Mouse (Mus musculus): ENCODE measurements around the gene Pex3. TPM values are rescaled to one million over a fixed set of nuclear protein-coding genes. Genes with fewer than 3 reads are reported as not detected.
"Not testable (repeated sequence)": the region's sequence is repeated elsewhere in the genome, so short reads cannot be mapped to it uniquely, and the experiment has no call there.

Gene Pex3
- polyA plus RNA-seq, 1 experiment from 2014 or later: 18.7 TPM

GRCm38 (mm10) chr10:13501533-13501932 lies 51.4 kb downstream of the Pex3 start:
- peaks cover 20% of the 10 kb centered on the region for H3K4me1 ChIP-seq
- not testable (repeated sequence) for DNase-seq (ENCODE audit: low spot score); H3K9me3 ChIP-seq; H3K27me3 ChIP-seq (ENCODE audit: insufficient read depth, poor library complexity, severe bottlenecking)
- peaks cover 27% of the 10 kb centered on the region for H3K36me3 ChIP-seq
- peak overlapping the region; percentile 87; the same call in 1 of the 2 replicates for H3K27ac ChIP-seq
- WGBS: 50% methylated on average over 4 of the region's 4 CpGs
- H3K4me3 ChIP-seq: peak overlapping the region; percentile 66

GRCm38 (mm10) chr10:13500938-13501496 lies 51.9 kb downstream of the Pex3 start:
- Histone ChIP-seq H3K9me3 (no peaks in the 10 kb centered on the region), H3K36me3 (peaks cover 27% of the 10 kb centered on the region), H3K27ac (peak overlapping the region; percentile 87), H3K4me3 (peak overlapping the region; percentile 66), H3K4me1 (peaks cover 20% of the 10 kb centered on the region), H3K27me3 (ENCODE audit: insufficient read depth, poor library complexity, severe bottlenecking) (peaks cover 5% of the 10 kb centered on the region; the same call in 1 of the 2 replicates)
- under 1% methylated on average over 30 of the region's 30 CpGs for WGBS
- peak; percentile 95 for DNase-seq (ENCODE audit: low spot score)

DNA sequence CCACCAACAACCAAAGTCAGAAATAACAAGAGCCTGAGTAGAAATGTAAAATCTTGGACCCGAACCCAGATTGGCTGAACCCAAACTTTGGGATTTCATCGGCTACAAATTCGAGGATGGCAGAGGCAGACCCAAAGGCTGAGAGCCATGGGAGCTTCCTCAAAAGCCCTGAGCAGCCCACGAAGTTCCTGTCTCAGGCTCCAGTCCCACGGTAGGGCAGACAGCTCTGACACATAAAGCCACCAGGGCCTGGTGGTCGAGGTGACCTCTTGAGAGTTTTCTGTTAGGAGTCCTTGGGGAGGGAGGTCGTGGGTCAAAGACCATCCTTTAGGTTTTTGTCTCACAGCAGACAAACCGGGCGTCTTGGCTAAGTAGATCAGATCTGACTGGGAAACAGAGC lies 52.5 kb downstream of the Pex3 start:
- Histone ChIP-seq H3K9me3 (no peaks in the 10 kb centered on the region), H3K4me1 (peaks cover 20% of the 10 kb centered on the region), H3K27me3 (ENCODE audit: insufficient read depth, poor library complexity, severe bottlenecking) (peaks cover 5% of the 10 kb centered on the region; the same call in 1 of the 2 replicates), H3K27ac (peak overlapping the region; percentile 87), H3K4me3 (peak overlapping the region; percentile 66), H3K36me3 (peaks cover 21% of the 10 kb centered on the region)
- no peak for DNase-seq (ENCODE audit: low spot score)
- 49% methylated on average over 9 of the region's 9 CpGs for WGBS

GRCm38 (mm10) chr10:13499331-13499730 lies 53.6 kb downstream of the Pex3 start, which contains the start of gene Fuca2:
TSS of gene Fuca2 (plus strand) at chr10:13499540.
- H3K9me3 ChIP-seq: no peaks in the 10 kb centered on the region
- H3K4me3 ChIP-seq: no peak within 1 kb of the TSS
- peaks cover 20% of the 10 kb centered on the region for H3K4me1 ChIP-seq
- DNase-seq (ENCODE audit: low spot score): no peak
- peaks cover 5% of the 10 kb centered on the region; the same call in 1 of the 2 replicates for H3K27me3 ChIP-seq (ENCODE audit: insufficient read depth, poor library complexity, severe bottlenecking)
- H3K36me3 ChIP-seq: peaks cover 10% of the 10 kb centered on the region
- WGBS: 80% methylated on average over 2 of the region's 2 CpGs
- peak within 1 kb of the TSS; percentile 87; the same call in 1 of the 2 replicates for H3K27ac ChIP-seq

- peaks cover 8% of the 10 kb centered on the region for H3K4me1 ChIP-seq
- DNase-seq (ENCODE audit: low spot score): no peak
- H3K4me3 ChIP-seq: no peak overlapping the region
- no peak overlapping the region for H3K27ac ChIP-seq
- H3K27me3 ChIP-seq (ENCODE audit: insufficient read depth, poor library complexity, severe bottlenecking): peaks cover 5% of the 10 kb centered on the region; the same call in 1 of the 2 replicates
- H3K36me3 ChIP-seq: no peaks in the 10 kb centered on the region
- H3K9me3 ChIP-seq: no peaks in the 10 kb centered on the region
- 72% methylated on average over 3 of the region's 3 CpGs for WGBS
These were observed 56.6 kb downstream of the Pex3 start for GRCm38 (mm10) chr10:13496315-13496714.

- Histone ChIP-seq H3K27ac (no peak overlapping the region), H3K9me3 (no peaks in the 10 kb centered on the region), H3K36me3 (no peaks in the 10 kb centered on the region), H3K4me1 (no peaks in the 10 kb centered on the region), H3K27me3 (ENCODE audit: insufficient read depth, poor library complexity, severe bottlenecking) (0 out of 2 replicates have a peak, but pooled peaks cover under 1% of the 10 kb centered on the region), H3K4me3 (no peak overlapping the region)
- no peak for DNase-seq (ENCODE audit: low spot score)
- 89% methylated on average over 9 of the region's 9 CpGs for WGBS
These were observed 58.8 kb downstream of the Pex3 start for GRCm38 (mm10) chr10:13493978-13494686.

GRCm38 (mm10) chr10:13489671-13490070 lies 63.3 kb downstream of the Pex3 start:
- Histone ChIP-seq H3K27me3 (ENCODE audit: insufficient read depth, poor library complexity, severe bottlenecking) (no peaks in the 10 kb centered on the region), H3K4me3 (no peak overlapping the region), H3K4me1 (peaks cover 6% of the 10 kb centered on the region; the same call in 1 of the 2 replicates), H3K9me3 (no peaks in the 10 kb centered on the region), H3K27ac (no peak overlapping the region), H3K36me3 (no peaks in the 10 kb centered on the region)
- DNase-seq (ENCODE audit: low spot score): no peak
- 59% methylated on average over 6 of the region's 6 CpGs for WGBS

GRCm38 (mm10) chr10:13485958-13486357 lies 67.0 kb downstream of the Pex3 start:
- Histone ChIP-seq H3K9me3 (no peaks in the 10 kb centered on the region), H3K36me3 (no peaks in the 10 kb centered on the region), H3K27me3 (ENCODE audit: insufficient read depth, poor library complexity, severe bottlenecking) (no peaks in the 10 kb centered on the region), H3K4me3 (no peak overlapping the region), H3K27ac (no peak overlapping the region), H3K4me1 (peaks cover 6% of the 10 kb centered on the region; the same call in 1 of the 2 replicates)
- DNase-seq (ENCODE audit: low spot score): no peak
- WGBS: 79% methylated on average over 4 of the region's 4 CpGs

DNA sequence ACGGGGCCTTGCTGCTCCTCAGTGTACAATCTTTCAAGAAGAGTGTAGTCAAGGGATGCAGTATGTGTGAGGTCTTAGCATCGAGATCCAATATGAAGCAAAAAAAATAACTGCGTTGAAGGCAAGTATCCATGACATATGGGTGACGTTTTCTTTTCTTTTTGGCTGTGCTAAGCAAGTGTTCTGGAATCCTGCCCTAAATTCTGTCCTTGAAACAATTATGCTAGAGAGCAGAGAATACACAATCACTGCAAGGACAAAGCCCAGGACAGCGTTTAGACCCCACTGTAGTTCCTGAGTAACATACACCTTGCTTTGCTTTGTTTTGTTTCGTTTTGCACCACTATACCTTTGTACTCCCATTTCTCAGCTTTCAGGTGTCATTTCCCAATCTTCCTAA lies 73.6 kb downstream of the Pex3 start:
- WGBS: 79% methylated on average over 6 of the region's 6 CpGs

GRCm38 (mm10) chr10:13475121-13475520 lies 77.8 kb downstream of the Pex3 start:
- peak overlapping the region; percentile 76; the same call in 1 of the 2 replicates for H3K4me3 ChIP-seq
- H3K27ac ChIP-seq: no peak overlapping the region
- no peaks in the 10 kb centered on the region for H3K36me3 ChIP-seq
- no peak for DNase-seq (ENCODE audit: low spot score)
- H3K4me1 ChIP-seq: peaks cover 18% of the 10 kb centered on the region
- H3K9me3 ChIP-seq: no peaks in the 10 kb centered on the region
- WGBS: 23% methylated on average over 7 of the region's 7 CpGs
- peaks cover 52% of the 10 kb centered on the region for H3K27me3 ChIP-seq (ENCODE audit: insufficient read depth, poor library complexity, severe bottlenecking)

More for the DNA sequence above, 73.6 kb downstream of the Pex3 start:
- H3K27me3 ChIP-seq (ENCODE audit: insufficient read depth, poor library complexity, severe bottlenecking): peaks cover 22% of the 10 kb centered on the region
- H3K4me1 ChIP-seq: peaks cover 7% of the 10 kb centered on the region
- no peak overlapping the region for H3K27ac ChIP-seq
- DNase-seq (ENCODE audit: low spot score): no peak
- H3K36me3 ChIP-seq: no peaks in the 10 kb centered on the region
- H3K9me3 ChIP-seq: no peaks in the 10 kb centered on the region
- H3K4me3 ChIP-seq: no peak overlapping the region

DNA sequence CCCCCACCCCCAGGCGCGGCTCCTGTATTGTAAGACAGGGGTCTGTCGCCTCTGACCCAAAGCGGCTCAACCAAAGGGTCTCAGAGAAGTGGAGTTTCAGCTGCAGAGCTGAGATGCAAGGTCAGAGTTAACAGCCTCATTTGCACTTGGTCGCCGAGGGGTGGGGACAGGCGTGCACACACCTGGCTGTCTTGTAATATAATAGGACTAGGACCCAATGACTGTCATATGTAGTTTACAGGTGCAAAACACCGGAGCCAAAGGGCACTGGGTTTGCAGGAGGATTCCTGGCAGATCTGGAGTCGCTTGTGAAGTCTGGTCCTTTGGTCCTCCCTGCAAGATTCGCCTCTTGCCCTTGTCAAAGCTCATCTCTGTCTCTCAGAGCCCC lies 78.4 kb downstream of the Pex3 start:
- peak overlapping the region; percentile 86 for H3K27ac ChIP-seq
- peak overlapping the region; percentile 76 for H3K4me3 ChIP-seq
- peaks cover 55% of the 10 kb centered on the region for H3K27me3 ChIP-seq (ENCODE audit: insufficient read depth, poor library complexity, severe bottlenecking)
- WGBS: 3% methylated on average over 10 of the region's 10 CpGs
- H3K9me3 ChIP-seq: no peaks in the 10 kb centered on the region
- H3K4me1 ChIP-seq: peaks cover 18% of the 10 kb centered on the region
- DNase-seq (ENCODE audit: low spot score): no peak
- no peaks in the 10 kb centered on the region for H3K36me3 ChIP-seq
